Mouse (Mus musculus): ENCODE data around the gene Ppp1r9a.

- TF ChIP-seq CTCF (IDR thresholded peaks at IDR 0.05; ENCODE audit: borderline replicate concordance, extremely low read depth, insufficient read depth, insufficient read length), result no peak
- TF ChIP-seq POLR2A (IDR thresholded peaks at IDR 0.05; ENCODE audit: borderline replicate concordance, extremely low read depth, insufficient read depth, insufficient read length, poor library complexity, severe bottlenecking), result no peak
Observed at GRCm38 (mm10) chr6:5020510-5020909, 117.8 kb downstream of the Ppp1r9a start.
